Mouse (Mus musculus) neural tube, embryonic 14.5 days (tissue): ENCODE measurements around the gene Poll. TPM values are rescaled to one million over a fixed set of nuclear protein-coding genes. Genes with fewer than 3 reads are reported as not detected.

ENCODE experiments used
- ATAC-seq: fragments of 200-750 bp; cut with Nextera tagmentation; 2 replicates; pipeline ENCODE4 v1.8.0; 2017; ENCODE audit warnings: low read depth, mild to moderate bottlenecking, moderate TSS enrichment, moderate library complexity
- H3K27ac ChIP-seq: fragments of 300-500 bp; sonication (generic); 2 replicates; pipeline ENCODE4 v1.5.1; 2014; ENCODE audit warnings: low read depth, mild to moderate bottlenecking, control low read depth, low read length, moderate library complexity, mixed read lengths
- H3K27me3 ChIP-seq: fragments of 300-500 bp; sonication (generic); 2 replicates; pipeline ENCODE4 v1.6.1; 2014; ENCODE audit warnings: low read length; ENCODE audit not compliant: control insufficient read depth, insufficient read depth
- H3K36me3 ChIP-seq: fragments of 300-500 bp; sonication (generic); 2 replicates; pipeline ENCODE4 v1.6.1; 2014; ENCODE audit warnings: low read length, mixed read lengths; ENCODE audit not compliant: control insufficient read depth, insufficient read depth
- H3K4me1 ChIP-seq: fragments of 300-500 bp; sonication (generic); 2 replicates; pipeline ENCODE4 v1.6.1; 2014; ENCODE audit warnings: low read length; ENCODE audit not compliant: control insufficient read depth, insufficient read depth
- H3K4me2 ChIP-seq: fragments of 300-500 bp; sonication (generic); 2 replicates; pipeline ENCODE4 v1.6.1; 2014; ENCODE audit warnings: mild to moderate bottlenecking, low read depth, low read length, control low read depth
- H3K4me3 ChIP-seq: fragments of 300-500 bp; sonication (generic); 2 replicates; pipeline ENCODE4 v1.5.1; 2014; ENCODE audit warnings: low read depth, low read length, control low read depth, mixed read lengths
- H3K9ac ChIP-seq: fragments of 300-500 bp; sonication (generic); replicated peaks from 2 replicates; pipeline ENCODE4 v1.6.1; 2014; ENCODE audit warnings: low read depth, mild to moderate bottlenecking, control low read depth, low read length, mixed read lengths
- H3K9me3 ChIP-seq: fragments of 300-500 bp; sonication (generic); 2 replicates; pipeline ENCODE4 v1.6.1; 2016; ENCODE audit warnings: low read length; ENCODE audit not compliant: control insufficient read depth
- WGBS: fragments of 180-500 bp; shearing (Covaris S2); extraction: QIAGEN DNeasy Blood & Tissue Kit; methylation state at CpG from one replicate; pipeline ENCODE4 v1.1.7; 2014; 5-methylcytosine and 5-hydroxymethylcytosine counted together
- polyA plus RNA-seq: library from polyadenylated mRNA; unstranded; fragments of >200 nt; fragmentation: Nextera tagmentation; extraction: Ambion mirVana; gene quantifications from 2 replicates; pipeline ENCODE4 v1.2.1, GENCODE M21; 2014

Gene Poll
- polyA plus RNA-seq, 1 experiment from 2014 or later: 9.2 TPM

DNA sequence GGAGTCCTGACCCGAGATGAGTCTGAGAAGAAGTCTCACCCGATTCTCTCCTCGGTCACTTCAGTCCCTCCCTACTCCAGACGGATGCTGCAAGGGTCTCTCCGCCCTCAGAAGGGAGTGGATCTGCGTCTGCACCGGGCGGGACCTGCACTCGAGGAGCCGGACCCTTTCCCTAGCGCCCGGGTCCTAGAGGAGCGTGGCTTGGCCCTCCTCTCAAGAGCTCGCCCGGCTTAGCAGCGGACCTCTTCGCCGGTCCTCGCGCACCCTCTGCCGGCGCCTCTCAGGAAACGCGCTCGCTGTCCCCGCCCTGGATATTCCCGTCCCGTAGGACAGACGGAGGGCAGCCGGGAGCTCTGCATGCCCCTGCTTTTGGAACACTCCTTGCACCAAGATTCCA lies 15.4 kb downstream of the Poll start:
- ATAC-seq: peak; percentile 63
- no peaks in the 10 kb centered on the region for H3K27me3 ChIP-seq
- peak overlapping the region; percentile 30 for H3K4me3 ChIP-seq
- H3K4me2 ChIP-seq: peak overlapping the region; percentile 79
- no peaks in the 10 kb centered on the region for H3K9me3 ChIP-seq
- peak overlapping the region; percentile 58 for H3K9ac ChIP-seq
- H3K27ac ChIP-seq: no peak overlapping the region
- under 1% methylated on average over 30 of the region's 30 CpGs for WGBS
- H3K36me3 ChIP-seq: no peaks in the 10 kb centered on the region
- peaks cover 35% of the 10 kb centered on the region for H3K4me1 ChIP-seq

GRCm38 (mm10) chr19:45544152-45544924 lies 16.0 kb downstream of the Poll start:
- H3K4me3 ChIP-seq: peak overlapping the region; percentile 30
- no peak for ATAC-seq
- WGBS: 1% methylated on average over 20 of the region's 26 CpGs
- H3K4me2 ChIP-seq: peak overlapping the region; percentile 79
- no peak overlapping the region for H3K27ac ChIP-seq
- H3K9me3 ChIP-seq: no peaks in the 10 kb centered on the region
- H3K4me1 ChIP-seq: peaks cover 35% of the 10 kb centered on the region
- no peaks in the 10 kb centered on the region for H3K27me3 ChIP-seq
- peak overlapping the region; percentile 58 for H3K9ac ChIP-seq
- H3K36me3 ChIP-seq: no peaks in the 10 kb centered on the region

DNA sequence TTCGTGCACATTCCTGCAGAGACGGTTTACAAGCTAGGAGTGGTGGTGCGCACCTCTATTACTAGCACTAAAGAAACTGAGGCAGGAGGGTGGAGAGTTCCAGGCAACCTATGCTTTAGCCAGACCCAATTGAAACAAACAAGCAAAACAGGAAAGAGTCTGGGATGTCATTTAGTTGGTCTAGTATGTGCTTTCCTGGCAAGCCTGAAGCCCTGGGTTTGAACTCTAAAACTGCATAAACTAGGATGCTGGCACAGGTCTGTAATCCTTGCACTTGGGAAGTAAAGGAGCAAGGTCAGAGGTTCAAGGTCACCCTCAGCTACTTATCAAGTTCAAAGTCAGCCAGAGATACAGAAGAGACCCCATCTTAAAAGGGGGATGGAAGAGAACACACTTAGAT lies 18.3 kb downstream of the Poll start:
- Histone ChIP-seq H3K4me3 (peak overlapping the region; percentile 26; the same call in 1 of the 2 replicates), H3K36me3 (no peaks in the 10 kb centered on the region), H3K9ac (peak overlapping the region; percentile 44), H3K27me3 (no peaks in the 10 kb centered on the region), H3K27ac (peak overlapping the region; percentile 85), H3K4me2 (peak overlapping the region; percentile 57), H3K9me3 (no peaks in the 10 kb centered on the region), H3K4me1 (peaks cover 30% of the 10 kb centered on the region)
- WGBS: 15% methylated on average over 3 of the region's 3 CpGs
- ATAC-seq: no peak

DNA sequence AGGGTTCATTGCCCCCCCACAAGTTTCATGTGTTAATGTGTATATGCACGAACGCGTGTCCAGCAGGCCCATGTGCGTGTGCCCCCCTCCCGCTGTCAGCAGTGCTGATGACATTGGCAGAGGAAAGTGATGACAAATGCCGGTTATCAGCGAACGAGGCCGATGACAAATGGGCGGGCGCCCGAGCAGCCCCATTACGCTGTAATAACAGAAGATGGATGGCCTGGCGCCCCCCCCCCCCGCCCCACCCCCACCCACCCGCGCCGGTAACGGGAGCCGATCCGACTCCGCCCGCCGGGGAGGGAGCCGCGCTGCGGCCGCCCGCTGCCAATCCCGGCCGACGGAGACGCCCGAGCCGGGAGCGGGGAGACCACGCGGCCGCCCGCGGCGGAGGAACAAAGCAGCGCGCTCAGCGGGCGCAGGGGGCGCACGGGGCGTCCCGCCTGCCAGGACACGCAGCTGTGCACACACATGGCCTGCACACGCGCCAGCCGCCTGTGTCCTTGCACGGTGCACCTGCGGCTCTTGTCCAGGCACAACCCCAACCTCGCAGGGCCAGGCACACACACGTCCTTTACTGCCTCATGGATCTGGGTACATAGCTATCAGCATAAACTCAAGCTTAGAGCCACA lies 18.8 kb downstream of the Poll start:
- Histone ChIP-seq H3K27ac (peak overlapping the region; percentile 85), H3K9me3 (no peaks in the 10 kb centered on the region), H3K4me3 (peak overlapping the region; percentile 26), H3K27me3 (no peaks in the 10 kb centered on the region), H3K9ac (peak overlapping the region; percentile 44), H3K36me3 (no peaks in the 10 kb centered on the region), H3K4me2 (peak overlapping the region; percentile 57), H3K4me1 (peaks cover 30% of the 10 kb centered on the region)
- ATAC-seq: peak; percentile 57
- under 1% methylated on average over 42 of the region's 58 CpGs for WGBS

- WGBS: 12% methylated on average over 8 of the region's 8 CpGs
- ATAC-seq: peak; percentile 16
- Histone ChIP-seq H3K4me2 (peak overlapping the region; percentile 57), H3K36me3 (no peaks in the 10 kb centered on the region), H3K27me3 (no peaks in the 10 kb centered on the region), H3K27ac (peak overlapping the region; percentile 85), H3K9me3 (no peaks in the 10 kb centered on the region), H3K4me1 (peaks cover 34% of the 10 kb centered on the region), H3K4me3 (peak overlapping the region; percentile 26), H3K9ac (peak overlapping the region; percentile 44)
Measured at GRCm38 (mm10) chr19:45540657-45541408, 19.5 kb downstream of the Poll start.

- Histone ChIP-seq H3K4me1 (peaks cover 42% of the 10 kb centered on the region), H3K9me3 (no peaks in the 10 kb centered on the region), H3K9ac (no peak overlapping the region), H3K27me3 (no peaks in the 10 kb centered on the region), H3K36me3 (no peaks in the 10 kb centered on the region), H3K27ac (no peak overlapping the region), H3K4me3 (no peak overlapping the region), H3K4me2 (no peak overlapping the region)
- ATAC-seq: no peak
- WGBS: 53% methylated on average over 1 of the region's 1 CpGs
Measured at GRCm38 (mm10) chr19:45537505-45537904, 22.8 kb downstream of the Poll start.

- peak; percentile 54 for ATAC-seq
- Histone ChIP-seq H3K36me3 (no peaks in the 10 kb centered on the region), H3K27me3 (no peaks in the 10 kb centered on the region), H3K27ac (0 out of 2 replicates have a peak overlapping the region, but pooled peaks have one; percentile 12), H3K4me1 (peaks cover 32% of the 10 kb centered on the region), H3K4me3 (no peak overlapping the region), H3K4me2 (no peak overlapping the region), H3K9me3 (no peaks in the 10 kb centered on the region), H3K9ac (no peak overlapping the region)
- WGBS: 36% methylated on average over 6 of the region's 6 CpGs
Measured at GRCm38 (mm10) chr19:45535929-45536328, 24.4 kb downstream of the Poll start.

DNA sequence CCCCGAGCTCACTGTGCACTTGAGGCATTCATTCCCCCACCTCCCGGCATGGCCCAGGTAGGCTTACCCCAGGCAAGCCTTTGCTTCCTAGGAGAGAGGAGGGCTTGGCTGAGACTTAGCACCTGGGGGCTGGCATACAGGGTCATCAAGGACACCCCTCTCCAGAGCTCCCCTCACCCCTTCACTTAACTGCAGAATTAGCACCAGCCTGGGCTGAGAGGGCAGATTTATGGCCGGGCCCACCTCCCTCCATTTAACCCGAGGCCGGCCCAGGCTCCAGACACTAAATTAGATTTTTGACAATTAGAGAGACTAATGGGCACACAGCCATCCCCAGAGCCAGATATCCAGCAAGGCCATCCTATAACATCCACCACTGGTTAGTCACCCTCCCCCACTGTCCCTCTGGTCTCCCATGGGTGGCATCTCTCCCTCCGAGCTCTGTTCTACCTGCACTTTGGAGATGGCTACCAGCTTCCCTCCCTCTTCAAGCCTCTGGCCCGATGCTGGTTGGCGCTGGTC lies 25.1 kb downstream of the Poll start:
- no peak overlapping the region for H3K4me2 ChIP-seq
- H3K27me3 ChIP-seq: no peaks in the 10 kb centered on the region
- H3K36me3 ChIP-seq: no peaks in the 10 kb centered on the region
- ATAC-seq: no peak
- 46% methylated on average over 8 of the region's 8 CpGs for WGBS
- H3K9ac ChIP-seq: no peak overlapping the region
- H3K27ac ChIP-seq: peak overlapping the region; percentile 22; the same call in 1 of the 2 replicates
- no peaks in the 10 kb centered on the region for H3K9me3 ChIP-seq
- H3K4me3 ChIP-seq: no peak overlapping the region
- peaks cover 25% of the 10 kb centered on the region for H3K4me1 ChIP-seq
